Mouse (Mus musculus): ENCODE measurements around the gene H2-DMa.

- TF ChIP-seq GATA1 (IDR thresholded peaks at IDR 0.05; ENCODE audit: borderline replicate concordance, low read length): no peak
- TF ChIP-seq FLI1 (IDR thresholded peaks at IDR 0.05; ENCODE audit: low read length): no peak
Observed at GRCm38 (mm10) chr17:34096497-34097010, 22.8 kb upstream of the H2-DMa start.

Measured in megakaryocyte, embryonic 14.5 days (primary cell).